Mouse (Mus musculus) testis, adult 2 months (tissue): ENCODE results near the gene Creb5.

Experiments
- CTCF ChIP-seq: fragments of 200-500 bp; IDR thresholded peaks from 2 replicates; pipeline ENCODE4 v1.5.1; 2012; ENCODE audit warnings: low read depth, mild to moderate bottlenecking, inconsistent platforms, low read length, moderate library complexity; ENCODE audit not compliant: control insufficient read depth, insufficient read depth, insufficient replicate concordance
- POLR2A ChIP-seq: fragments of 200-500 bp; IDR thresholded peaks from 2 replicates; pipeline ENCODE4 v1.6.1; 2012; ENCODE audit warnings: low read depth, mild to moderate bottlenecking, inconsistent platforms, low read length, moderate library complexity; ENCODE audit not compliant: control insufficient read depth

- TF ChIP-seq CTCF (no peak), POLR2A (no peak)
Observed at GRCm38 (mm10) chr6:53685323-53685722, 398.3 kb downstream of the Creb5 start.
